Mouse (Mus musculus): ENCODE results near the gene Plekhm1. TPM values are rescaled to one million over a fixed set of nuclear protein-coding genes. Genes with fewer than 3 reads are reported as not detected.
A peak's percentile ranks its signal among the peaks of the same experiment; 100 is the strongest.
"Not testable (repeated sequence)": the region's sequence is repeated elsewhere in the genome, so short reads cannot be mapped to it uniquely, and the experiment has no call there.

The Plekhm1 gene
- polyA plus RNA-seq (2015; fragmentation: Nextera tagmentation; extraction: Ambion mirVana), result 7.7 and 8.0 TPM in 2 replicates

DNA sequence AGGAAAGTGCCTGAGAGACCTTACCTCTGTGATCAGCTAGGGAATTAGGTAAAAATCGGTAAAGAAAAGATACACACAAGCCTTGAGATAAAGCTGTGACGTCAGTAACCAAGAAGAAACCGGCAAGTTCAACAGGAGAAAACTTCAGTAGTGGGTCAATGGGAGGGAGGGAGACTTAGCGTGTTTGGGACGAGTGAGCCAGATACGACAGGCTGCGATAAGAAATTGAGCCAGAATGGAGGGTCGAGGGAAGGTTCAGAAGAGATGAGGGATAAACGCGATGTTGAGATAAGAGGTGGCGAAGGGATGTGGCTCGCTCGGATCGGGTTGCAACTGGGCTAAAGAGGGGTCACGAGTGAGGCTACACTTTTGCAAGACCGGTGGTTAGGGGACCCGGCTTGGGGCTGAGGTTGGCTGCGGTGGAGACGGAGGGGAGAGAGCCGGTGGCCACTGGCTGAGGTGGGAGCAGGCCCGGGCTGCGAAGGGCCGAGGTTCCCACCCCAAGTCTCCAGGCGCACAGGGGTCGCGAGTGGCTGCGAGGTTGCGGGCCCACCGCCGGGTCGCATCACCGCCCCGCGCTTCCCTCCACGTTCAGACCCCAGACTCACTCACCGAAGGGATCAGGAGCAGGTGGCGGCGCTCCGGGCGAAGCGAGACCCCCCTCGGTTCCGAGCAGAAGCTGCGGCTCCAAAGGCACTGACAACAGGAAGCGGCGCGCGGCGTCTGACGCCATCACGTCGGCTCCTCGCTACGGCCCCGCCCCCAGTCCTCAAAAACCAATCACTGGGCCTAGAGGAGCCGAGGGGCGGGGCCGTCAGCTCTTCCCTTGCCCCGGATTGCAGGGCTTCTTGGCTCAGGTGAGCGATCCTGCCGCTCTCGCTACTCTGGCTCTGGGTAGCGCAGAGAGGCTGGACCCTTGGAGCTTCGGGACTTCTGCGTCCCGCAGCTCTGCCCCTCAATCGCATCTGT lies at the start of gene Plekhm1:
Gene Plekhm1 (minus strand): TSS at position 707 of the 969 bp plus-strand sequence.
- Histone ChIP-seq H3K27ac (peak within 1 kb of the TSS; percentile 57; the same call in 1 of the 2 replicates), H3K9me3 (replicated peaks) (no peaks in the 10 kb centered on the region), H3K27me3 (peaks cover 9% of the 10 kb centered on the region), H3K4me1 (peaks cover 19% of the 10 kb centered on the region), H3K4me3 (peak within 1 kb of the TSS; percentile 85), H3K9ac (peak within 1 kb of the TSS; percentile 90), H3K36me3 (ENCODE audit: poor library complexity, severe bottlenecking) (peaks cover 7% of the 10 kb centered on the region; the same call in 1 of the 2 replicates), H3K4me2 (peak within 1 kb of the TSS; percentile 85)
- peak; percentile 99 for ATAC-seq
- under 1% methylated on average over 67 of the region's 67 CpGs for WGBS

DNA sequence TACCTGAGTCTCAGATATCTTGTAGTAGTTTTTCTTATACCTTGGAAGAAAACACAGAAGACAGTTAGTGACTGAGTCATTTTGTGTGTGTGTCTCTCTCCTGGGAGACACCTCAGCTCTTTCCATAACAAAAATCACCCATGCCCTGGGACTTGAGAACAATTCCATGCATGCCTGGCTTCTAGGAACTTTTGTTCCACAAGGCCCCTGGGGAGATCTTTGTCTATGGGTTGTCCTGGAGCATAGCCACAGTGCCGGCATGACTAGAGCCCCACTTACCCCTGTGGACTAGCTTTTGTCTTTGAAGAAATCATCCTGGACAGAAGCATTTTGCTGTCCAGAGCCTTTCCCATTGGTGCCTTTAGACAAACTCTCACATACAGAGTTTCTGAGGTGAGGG lies 38.6 kb upstream of the Plekhm1 start:
- not testable (repeated sequence) for H3K4me2 ChIP-seq; H3K4me3 ChIP-seq; H3K27ac ChIP-seq; H3K9ac ChIP-seq; ATAC-seq; H3K36me3 ChIP-seq (ENCODE audit: poor library complexity, severe bottlenecking); H3K27me3 ChIP-seq; H3K9me3 ChIP-seq (replicated peaks); H3K4me1 ChIP-seq
- 38% methylated on average over 1 of the region's 1 CpGs for WGBS

- H3K4me3 ChIP-seq; H3K4me2 ChIP-seq; H3K9me3 ChIP-seq (replicated peaks); H3K27me3 ChIP-seq; H3K36me3 ChIP-seq (ENCODE audit: poor library complexity, severe bottlenecking); H3K4me1 ChIP-seq; H3K27ac ChIP-seq; ATAC-seq; H3K9ac ChIP-seq: not testable (repeated sequence)
- 89% methylated on average over 14 of the region's 14 CpGs for WGBS
Measured at GRCm38 (mm10) chr11:103449721-103450120, 37.2 kb upstream of the Plekhm1 start.

- WGBS, result 93% methylated on average over 3 of the region's 3 CpGs
Measured at GRCm38 (mm10) chr11:103443678-103444077, 31.2 kb upstream of the Plekhm1 start.

DNA sequence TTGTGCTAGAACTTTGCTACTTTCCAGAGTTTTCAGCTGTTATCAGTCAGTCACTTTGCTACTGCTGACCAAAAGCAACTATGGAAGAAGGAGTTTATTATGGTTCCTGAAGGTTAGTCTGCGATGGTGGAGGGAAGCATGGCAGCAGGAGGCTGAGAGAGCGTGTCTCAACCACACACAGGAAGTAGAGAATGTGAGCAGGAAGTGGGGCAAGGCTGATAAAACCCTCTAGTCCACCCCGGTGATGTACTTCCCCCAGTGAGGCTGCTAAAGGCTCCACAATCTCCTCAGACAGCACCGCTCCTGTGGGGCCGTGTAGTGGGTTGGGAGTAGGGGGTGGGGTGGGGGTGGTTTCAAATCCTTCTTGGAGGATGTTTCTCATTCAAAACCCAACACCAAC lies 23.8 kb upstream of the Plekhm1 start:
- no peaks in the 10 kb centered on the region for H3K27me3 ChIP-seq
- H3K9ac ChIP-seq, result no peak overlapping the region
- no peak overlapping the region for H3K27ac ChIP-seq
- no peak overlapping the region for H3K4me3 ChIP-seq
- no peaks in the 10 kb centered on the region for H3K9me3 ChIP-seq (replicated peaks)
- H3K4me1 ChIP-seq, result no peaks in the 10 kb centered on the region
- no peak overlapping the region for H3K4me2 ChIP-seq
- H3K36me3 ChIP-seq (ENCODE audit: poor library complexity, severe bottlenecking), result no peaks in the 10 kb centered on the region
- WGBS, result 89% methylated on average over 5 of the region's 5 CpGs
- ATAC-seq, result no peak

More at GRCm38 (mm10) chr11:103443678-103444077, 31.2 kb upstream of the Plekhm1 start:
- H3K27ac ChIP-seq, result no peak overlapping the region
- no peaks in the 10 kb centered on the region for H3K4me1 ChIP-seq
- no peak overlapping the region for H3K9ac ChIP-seq
- H3K4me2 ChIP-seq, result no peak overlapping the region
- no peaks in the 10 kb centered on the region for H3K9me3 ChIP-seq (replicated peaks)
- ATAC-seq, result no peak
- H3K27me3 ChIP-seq, result no peaks in the 10 kb centered on the region
- no peaks in the 10 kb centered on the region for H3K36me3 ChIP-seq (ENCODE audit: poor library complexity, severe bottlenecking)
- no peak overlapping the region for H3K4me3 ChIP-seq

DNA sequence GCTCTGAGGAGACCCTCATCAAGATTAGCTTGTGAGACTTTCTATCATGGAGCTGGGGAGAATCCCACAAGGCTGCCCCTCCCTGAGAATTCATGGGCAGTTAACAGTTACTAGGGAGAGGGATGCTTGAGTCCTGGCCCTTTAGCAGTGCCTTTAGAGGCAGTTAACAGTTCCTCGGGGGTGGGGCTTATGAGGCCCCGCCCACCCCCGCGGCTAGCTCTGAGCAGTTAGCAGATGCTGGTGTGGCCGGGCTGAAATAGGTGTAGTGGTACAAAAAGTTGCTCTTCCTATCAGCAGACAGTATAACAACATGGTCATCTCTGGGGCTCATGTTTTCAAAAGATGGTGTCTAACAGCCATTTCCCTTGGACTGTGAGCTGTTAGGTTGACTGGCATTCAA lies 12.5 kb upstream of the Plekhm1 start:
- H3K4me2 ChIP-seq, result no peak overlapping the region
- no peak for ATAC-seq
- no peaks in the 10 kb centered on the region for H3K9me3 ChIP-seq (replicated peaks)
- no peak overlapping the region for H3K9ac ChIP-seq
- H3K36me3 ChIP-seq (ENCODE audit: poor library complexity, severe bottlenecking), result no peaks in the 10 kb centered on the region
- 32% methylated on average over 5 of the region's 5 CpGs for WGBS
- H3K27me3 ChIP-seq, result no peaks in the 10 kb centered on the region
- no peaks in the 10 kb centered on the region for H3K4me1 ChIP-seq
- H3K4me3 ChIP-seq, result no peak overlapping the region
- no peak overlapping the region for H3K27ac ChIP-seq

DNA sequence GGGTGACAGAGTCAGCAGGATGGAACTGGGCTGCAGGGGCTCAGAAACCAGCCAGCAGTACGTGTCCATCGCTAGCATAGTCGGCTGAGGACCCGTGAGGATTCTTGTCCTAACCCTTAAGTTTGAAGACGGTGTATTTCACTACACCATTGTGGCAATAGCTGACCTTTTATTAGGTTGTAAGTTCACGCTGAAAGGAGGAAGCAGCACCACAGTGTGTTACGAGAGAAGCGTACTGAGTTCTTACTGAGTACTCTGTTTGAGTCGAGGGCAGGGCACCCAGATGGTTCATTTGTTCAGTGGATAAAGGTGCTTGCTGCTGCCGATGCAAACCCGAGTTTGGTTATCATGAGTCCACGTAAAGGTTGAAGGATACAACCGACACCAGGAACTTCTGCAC lies 7.2 kb upstream of the Plekhm1 start:
- Histone ChIP-seq H3K4me2 (no peak overlapping the region), H3K36me3 (ENCODE audit: poor library complexity, severe bottlenecking) (no peaks in the 10 kb centered on the region), H3K9me3 (replicated peaks) (no peaks in the 10 kb centered on the region), H3K27ac (no peak overlapping the region), H3K27me3 (peaks cover 3% of the 10 kb centered on the region; the same call in 1 of the 2 replicates), H3K9ac (no peak overlapping the region), H3K4me1 (no peaks in the 10 kb centered on the region), H3K4me3 (no peak overlapping the region)
- ATAC-seq, result no peak
- WGBS, result 88% methylated on average over 13 of the region's 13 CpGs

- H3K27me3 ChIP-seq, result peaks cover 6% of the 10 kb centered on the region
- ATAC-seq, result no peak
- H3K36me3 ChIP-seq (ENCODE audit: poor library complexity, severe bottlenecking), result no peaks in the 10 kb centered on the region
- no peaks in the 10 kb centered on the region for H3K4me1 ChIP-seq
- H3K27ac ChIP-seq, result no peak overlapping the region
- H3K4me2 ChIP-seq, result no peak overlapping the region
- 81% methylated on average over 5 of the region's 5 CpGs for WGBS
- no peak overlapping the region for H3K4me3 ChIP-seq
- no peaks in the 10 kb centered on the region for H3K9me3 ChIP-seq (replicated peaks)
- H3K9ac ChIP-seq, result no peak overlapping the region
Measured at GRCm38 (mm10) chr11:103419226-103419625, 6.7 kb upstream of the Plekhm1 start.

GRCm38 (mm10) chr11:103413516-103413915 lies 1.0 kb upstream of the Plekhm1 start:
- WGBS, result 97% methylated on average over 1 of the region's 1 CpGs
- no peak for ATAC-seq
- Histone ChIP-seq H3K9me3 (replicated peaks) (no peaks in the 10 kb centered on the region), H3K4me2 (peak overlapping the region; percentile 85), H3K4me1 (peaks cover 19% of the 10 kb centered on the region), H3K27me3 (peaks cover 9% of the 10 kb centered on the region), H3K9ac (no peak overlapping the region), H3K4me3 (no peak overlapping the region), H3K36me3 (ENCODE audit: poor library complexity, severe bottlenecking) (peaks cover 6% of the 10 kb centered on the region; the same call in 1 of the 2 replicates), H3K27ac (no peak overlapping the region)

DNA sequence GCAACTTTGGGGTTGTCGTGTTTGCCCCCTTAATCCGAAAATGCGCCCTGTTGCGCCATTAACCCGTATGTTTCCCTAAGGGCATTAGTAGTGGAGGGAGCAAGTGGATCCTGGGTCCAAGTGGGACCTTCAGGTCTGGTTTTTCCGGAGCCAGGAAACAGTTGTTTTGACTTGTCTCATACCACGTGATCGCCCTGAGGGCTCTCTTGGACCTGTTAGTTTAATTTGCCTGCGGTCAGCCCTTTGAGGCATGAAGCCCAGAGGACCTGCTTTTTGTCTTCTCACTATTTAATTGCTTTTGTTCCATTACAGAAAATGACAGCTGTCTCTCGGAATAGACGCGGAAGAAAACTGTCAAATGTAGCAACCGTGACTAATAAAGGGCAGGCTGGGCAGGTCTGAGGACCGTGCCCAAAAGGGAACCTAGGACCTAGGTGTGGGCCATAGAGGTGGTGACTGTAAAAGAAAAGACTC lies 500 bp upstream of the Plekhm1 start:
- peak overlapping the region; percentile 85 for H3K4me3 ChIP-seq
- H3K27me3 ChIP-seq, result peaks cover 9% of the 10 kb centered on the region
- H3K4me2 ChIP-seq, result peak overlapping the region; percentile 85
- H3K4me1 ChIP-seq, result peaks cover 19% of the 10 kb centered on the region
- WGBS, result 2% methylated on average over 14 of the region's 14 CpGs
- 0 out of 2 replicates have a peak overlapping the region, but pooled peaks have one; percentile 14 for H3K27ac ChIP-seq
- H3K9me3 ChIP-seq (replicated peaks), result no peaks in the 10 kb centered on the region
- ATAC-seq, result no peak
- H3K9ac ChIP-seq, result peak overlapping the region; percentile 90
- peaks cover 7% of the 10 kb centered on the region; the same call in 1 of the 2 replicates for H3K36me3 ChIP-seq (ENCODE audit: poor library complexity, severe bottlenecking)

GRCm38 (mm10) chr11:103411301-103411700 lies 1.2 kb downstream of the Plekhm1 start:
- Histone ChIP-seq H3K4me2 (peak overlapping the region; percentile 85), H3K27ac (no peak overlapping the region), H3K4me3 (peak overlapping the region; percentile 85; the same call in 1 of the 2 replicates), H3K36me3 (ENCODE audit: poor library complexity, severe bottlenecking) (peaks cover 10% of the 10 kb centered on the region; the same call in 1 of the 2 replicates), H3K27me3 (peaks cover 9% of the 10 kb centered on the region), H3K4me1 (peaks cover 19% of the 10 kb centered on the region), H3K9me3 (replicated peaks) (no peaks in the 10 kb centered on the region), H3K9ac (no peak overlapping the region)
- 71% methylated on average over 1 of the region's 1 CpGs for WGBS
- no peak for ATAC-seq

- H3K4me2 ChIP-seq, result no peak overlapping the region
- ATAC-seq, result no peak
- H3K27me3 ChIP-seq, result no peaks in the 10 kb centered on the region
- no peak overlapping the region for H3K4me3 ChIP-seq
- no peak overlapping the region for H3K27ac ChIP-seq
- peaks cover 19% of the 10 kb centered on the region for H3K4me1 ChIP-seq
- H3K9ac ChIP-seq, result no peak overlapping the region
- no peaks in the 10 kb centered on the region for H3K9me3 ChIP-seq (replicated peaks)
- peaks cover 16% of the 10 kb centered on the region for H3K36me3 ChIP-seq (ENCODE audit: poor library complexity, severe bottlenecking)
- 92% methylated on average over 13 of the region's 13 CpGs for WGBS
Measured at GRCm38 (mm10) chr11:103408880-103409279, 3.6 kb downstream of the Plekhm1 start.
